Mouse (Mus musculus) testis, adult 2 months (tissue): Measurements from ENCODE around the gene Gm45140.

ENCODE experiments used
- CTCF ChIP-seq: fragments of 200-500 bp; IDR thresholded peaks from 2 replicates; pipeline ENCODE4 v1.5.1; 2012; ENCODE audit warnings: low read depth, mild to moderate bottlenecking, inconsistent platforms, low read length, moderate library complexity; ENCODE audit not compliant: control insufficient read depth, insufficient read depth, insufficient replicate concordance
- POLR2A ChIP-seq: fragments of 200-500 bp; IDR thresholded peaks from 2 replicates; pipeline ENCODE4 v1.6.1; 2012; ENCODE audit warnings: low read depth, mild to moderate bottlenecking, inconsistent platforms, low read length, moderate library complexity; ENCODE audit not compliant: control insufficient read depth

GRCm38 (mm10) chr6:87879628-87880027 lies 44.0 kb upstream of the Gm45140 start:
- TF ChIP-seq CTCF = no peak
- TF ChIP-seq POLR2A = no peak
